Mouse (Mus musculus) bone marrow, adult 2 months (tissue): Measurements from ENCODE around the gene Ncln.
A peak's percentile ranks its signal among the peaks of the same experiment; 100 is the strongest.

ENCODE experiments used
- CTCF ChIP-seq: fragments of 200-500 bp; IDR thresholded peaks from 2 replicates; pipeline ENCODE4 v1.5.1; 2011; ENCODE audit warnings: low read length, control low read depth; ENCODE audit not compliant: control insufficient read depth, insufficient read depth
- POLR2A ChIP-seq: fragments of 200-500 bp; IDR thresholded peaks from 2 replicates; pipeline ENCODE4 v1.6.1; 2011; ENCODE audit warnings: low read depth, mild to moderate bottlenecking, control low read depth, low read length, borderline replicate concordance; ENCODE audit not compliant: control insufficient read depth

DNA sequence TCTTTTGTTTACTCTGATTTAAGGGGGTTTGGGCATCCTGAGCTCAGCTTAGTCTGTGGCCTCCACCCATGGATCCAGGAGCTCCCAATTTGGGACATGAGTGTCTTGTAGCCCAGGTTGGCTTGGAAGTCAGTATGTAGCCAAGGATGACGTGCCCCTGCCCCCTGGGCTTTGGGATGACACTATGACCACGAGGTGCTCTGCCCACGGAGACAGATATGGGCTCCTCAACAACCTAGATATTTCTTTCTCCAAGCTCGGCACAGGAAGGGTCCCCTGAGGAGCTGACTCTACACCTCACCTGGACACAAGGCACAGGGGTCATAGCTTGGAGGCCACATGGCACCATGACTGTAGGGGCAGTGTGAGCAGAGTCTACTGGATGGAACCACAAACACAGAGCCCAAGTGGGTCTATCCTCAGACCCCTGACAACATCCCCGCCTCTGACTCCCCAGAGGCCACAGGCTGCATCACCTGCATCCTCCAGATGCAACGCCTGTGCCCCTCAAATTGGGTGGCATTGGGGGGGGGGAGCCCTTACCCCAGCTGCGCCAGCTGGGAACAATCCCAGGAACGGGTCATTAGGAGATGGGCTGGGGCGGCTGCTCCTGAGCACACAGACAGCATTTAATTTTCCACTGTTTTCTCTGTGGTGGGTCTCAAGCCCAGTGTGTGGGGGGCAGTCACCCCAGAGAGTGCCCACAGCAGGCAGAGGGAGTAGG lies 45.4 kb downstream of the Ncln start:
- TF ChIP-seq POLR2A (0 out of 2 replicates have a peak, but pooled peaks have one; percentile 9), CTCF (no peak)
